Mouse (Mus musculus) neural tube, embryonic 13.5 days (tissue): Measurements from ENCODE around the gene Zfp39. TPM values are rescaled to one million over a fixed set of nuclear protein-coding genes. Genes with fewer than 3 reads are reported as not detected.
A peak's percentile ranks its signal among the peaks of the same experiment; 100 is the strongest.

Source experiments
- ATAC-seq: fragments of 200-750 bp; cut with Nextera tagmentation; 2 replicates; pipeline ENCODE4 v1.8.0; 2017; ENCODE audit warnings: low read depth, mild to moderate bottlenecking, moderate TSS enrichment, moderate library complexity
- H3K27ac ChIP-seq: fragments of 300-500 bp; sonication (generic); replicated peaks from 2 replicates; pipeline ENCODE4 v1.5.1; 2015; ENCODE audit warnings: moderate library complexity, mild to moderate bottlenecking, inconsistent platforms
- H3K27me3 ChIP-seq: fragments of 300-500 bp; sonication (generic); 2 replicates; pipeline ENCODE4 v1.6.1; 2015; ENCODE audit warnings: mild to moderate bottlenecking, inconsistent platforms
- H3K36me3 ChIP-seq: fragments of 300-500 bp; sonication (generic); 2 replicates; pipeline ENCODE4 v1.6.1; 2015; ENCODE audit warnings: mild to moderate bottlenecking, inconsistent platforms
- H3K4me1 ChIP-seq: fragments of 300-500 bp; sonication (generic); replicated peaks from 2 replicates; pipeline ENCODE4 v1.6.1; 2015; ENCODE audit warnings: inconsistent platforms
- H3K4me2 ChIP-seq: fragments of 300-500 bp; sonication (generic); 2 replicates; pipeline ENCODE4 v1.6.1; 2015; ENCODE audit warnings: inconsistent platforms, mild to moderate bottlenecking, moderate library complexity
- H3K4me3 ChIP-seq: fragments of 300-500 bp; sonication (generic); 2 replicates; pipeline ENCODE4 v1.5.1; 2015; ENCODE audit warnings: mild to moderate bottlenecking, inconsistent platforms
- H3K9ac ChIP-seq: fragments of 300-500 bp; sonication (generic); 2 replicates; pipeline ENCODE4 v1.6.1; 2015; ENCODE audit warnings: moderate library complexity, mild to moderate bottlenecking, inconsistent platforms
- H3K9me3 ChIP-seq: fragments of 300-500 bp; sonication (generic); 2 replicates; pipeline ENCODE4 v1.6.1; 2016; ENCODE audit warnings: inconsistent platforms
- WGBS: fragments of 180-500 bp; shearing (Covaris S2); methylation state at CpG from one replicate; pipeline ENCODE4 v1.1.7; 2015; 5-methylcytosine and 5-hydroxymethylcytosine counted together
- polyA plus RNA-seq: library from polyadenylated mRNA; unstranded; fragments of >200 nt; fragmentation: Nextera tagmentation; extraction: Ambion mirVana; gene quantifications from 2 replicates; pipeline ENCODE4 v1.2.1, GENCODE M21; 2015

Zfp39 gene
- polyA plus RNA-seq, 1 experiment from 2014 or later, result 6.3 TPM

- whole genome bisulfite sequencing, result 53% methylated on average over 14 of the region's 14 CpGs
Measured at GRCm38 (mm10) chr11:58916879-58917744, 13.1 kb upstream of the Zfp39 start.

GRCm38 (mm10) chr11:58914461-58915028, 10.5 kb upstream of the Zfp39 start:
- peak overlapping the region; percentile 61 for H3K9ac ChIP-seq
- no peaks in the 10 kb centered on the region for H3K9me3 ChIP-seq
- H3K4me1 ChIP-seq, result peaks cover 12% of the 10 kb centered on the region
- ATAC-seq, result no peak; the same call in 1 of the 2 replicates
- 0 out of 2 replicates have a peak overlapping the region, but pooled peaks have one; percentile 9 for H3K27ac ChIP-seq
- H3K36me3 ChIP-seq, result no peaks in the 10 kb centered on the region
- no peaks in the 10 kb centered on the region for H3K27me3 ChIP-seq
- WGBS, result 22% methylated on average over 17 of the region's 17 CpGs
- peak overlapping the region; percentile 56 for H3K4me2 ChIP-seq
- H3K4me3 ChIP-seq, result peak overlapping the region; percentile 32

More at GRCm38 (mm10) chr11:58916879-58917744, 13.1 kb upstream of the Zfp39 start:
- H3K9ac ChIP-seq, result no peak overlapping the region
- peaks cover 12% of the 10 kb centered on the region for H3K4me1 ChIP-seq
- H3K27me3 ChIP-seq, result no peaks in the 10 kb centered on the region
- no peak overlapping the region for H3K4me3 ChIP-seq
- no peaks in the 10 kb centered on the region for H3K9me3 ChIP-seq
- ATAC-seq, result no peak
- H3K4me2 ChIP-seq, result no peak overlapping the region
- H3K36me3 ChIP-seq, result no peaks in the 10 kb centered on the region
- no peak overlapping the region for H3K27ac ChIP-seq

- Histone ChIP-seq H3K9ac (peak overlapping the region; percentile 61; the same call in 1 of the 2 replicates), H3K27me3 (no peaks in the 10 kb centered on the region), H3K9me3 (no peaks in the 10 kb centered on the region), H3K4me2 (no peak overlapping the region; the same call in 1 of the 2 replicates), H3K36me3 (no peaks in the 10 kb centered on the region), H3K4me1 (peaks cover 12% of the 10 kb centered on the region), H3K27ac (no peak overlapping the region), H3K4me3 (no peak overlapping the region)
- WGBS, result 64% methylated on average over 1 of the region's 1 CpGs
- no peak for ATAC-seq
Measured at GRCm38 (mm10) chr11:58913776-58914175, 9.8 kb upstream of the Zfp39 start.

GRCm38 (mm10) chr11:58904838-58905237, 813 bp upstream of the Zfp39 start:
- Histone ChIP-seq H3K36me3 (peaks cover 22% of the 10 kb centered on the region), H3K4me2 (0 out of 2 replicates have a peak overlapping the region, but pooled peaks have one; percentile 87), H3K4me1 (peaks cover 23% of the 10 kb centered on the region), H3K27me3 (no peaks in the 10 kb centered on the region), H3K9ac (no peak overlapping the region), H3K9me3 (no peaks in the 10 kb centered on the region), H3K4me3 (no peak overlapping the region), H3K27ac (no peak overlapping the region)
- WGBS, result 49% methylated on average over 6 of the region's 6 CpGs
- ATAC-seq, result no peak

- Histone ChIP-seq H3K4me2 (peak overlapping the region; percentile 87), H3K27me3 (no peaks in the 10 kb centered on the region), H3K27ac (peak overlapping the region; percentile 84; the same call in 1 of the 2 replicates), H3K9me3 (no peaks in the 10 kb centered on the region), H3K36me3 (peaks cover 23% of the 10 kb centered on the region), H3K4me1 (peaks cover 24% of the 10 kb centered on the region), H3K9ac (peak overlapping the region; percentile 53; the same call in 1 of the 2 replicates), H3K4me3 (peak overlapping the region; percentile 63)
- ATAC-seq, result peak; percentile 21; the same call in 1 of the 2 replicates
- WGBS, result 5% methylated on average over 8 of the region's 8 CpGs
Measured at GRCm38 (mm10) chr11:58904410-58904718, 339 bp upstream of the Zfp39 start.

GRCm38 (mm10) chr11:58901080-58901479, 2.9 kb downstream of the Zfp39 start:
- no peaks in the 10 kb centered on the region for H3K9me3 ChIP-seq
- ATAC-seq, result no peak

GRCm38 (mm10) chr11:58897485-58897884, 6.5 kb downstream of the Zfp39 start:
- 81% methylated on average over 6 of the region's 6 CpGs for WGBS
- Histone ChIP-seq H3K27me3 (no peaks in the 10 kb centered on the region), H3K4me3 (no peak overlapping the region), H3K27ac (no peak overlapping the region), H3K9me3 (no peaks in the 10 kb centered on the region), H3K36me3 (peaks cover 71% of the 10 kb centered on the region), H3K9ac (no peak overlapping the region), H3K4me2 (no peak overlapping the region), H3K4me1 (peaks cover 22% of the 10 kb centered on the region)
- no peak for ATAC-seq

More at GRCm38 (mm10) chr11:58901080-58901479, 2.9 kb downstream of the Zfp39 start:
- H3K27me3 ChIP-seq, result no peaks in the 10 kb centered on the region
- 0 out of 2 replicates have a peak overlapping the region, but pooled peaks have one; percentile 17 for H3K9ac ChIP-seq
- peaks cover 47% of the 10 kb centered on the region for H3K36me3 ChIP-seq
- no peak overlapping the region for H3K4me3 ChIP-seq
- H3K4me2 ChIP-seq, result no peak overlapping the region
- no peak overlapping the region for H3K27ac ChIP-seq
- H3K4me1 ChIP-seq, result peaks cover 33% of the 10 kb centered on the region

- H3K4me3 ChIP-seq, result no peak overlapping the region
- H3K27me3 ChIP-seq, result no peaks in the 10 kb centered on the region
- H3K4me2 ChIP-seq, result no peak overlapping the region
- H3K9me3 ChIP-seq, result no peaks in the 10 kb centered on the region
- peaks cover 10% of the 10 kb centered on the region; the same call in 1 of the 2 replicates for H3K4me1 ChIP-seq
- 76% methylated on average over 6 of the region's 6 CpGs for WGBS
- H3K27ac ChIP-seq, result no peak overlapping the region
- ATAC-seq, result no peak
- H3K36me3 ChIP-seq, result peaks cover 77% of the 10 kb centered on the region
- no peak overlapping the region for H3K9ac ChIP-seq
Measured at GRCm38 (mm10) chr11:58894456-58894855, 9.6 kb downstream of the Zfp39 start.

GRCm38 (mm10) chr11:58890511-58890910, 13.5 kb downstream of the Zfp39 start:
- no peak overlapping the region for H3K9ac ChIP-seq
- peaks cover 63% of the 10 kb centered on the region for H3K36me3 ChIP-seq
- no peaks in the 10 kb centered on the region for H3K4me1 ChIP-seq
- H3K4me3 ChIP-seq, result no peak overlapping the region
- H3K27ac ChIP-seq, result no peak overlapping the region
- H3K4me2 ChIP-seq, result no peak overlapping the region
- no peak for ATAC-seq
- H3K27me3 ChIP-seq, result no peaks in the 10 kb centered on the region
- H3K9me3 ChIP-seq, result no peaks in the 10 kb centered on the region
- 92% methylated on average over 10 of the region's 10 CpGs for WGBS

- no peaks in the 10 kb centered on the region for H3K27me3 ChIP-seq
- H3K4me1 ChIP-seq, result no peaks in the 10 kb centered on the region
- 87% methylated on average over 8 of the region's 8 CpGs for WGBS
- H3K4me3 ChIP-seq, result no peak overlapping the region
- H3K9ac ChIP-seq, result no peak overlapping the region
- peaks cover 62% of the 10 kb centered on the region for H3K36me3 ChIP-seq
- H3K27ac ChIP-seq, result no peak overlapping the region
- H3K9me3 ChIP-seq, result no peaks in the 10 kb centered on the region
- H3K4me2 ChIP-seq, result no peak overlapping the region
- no peak for ATAC-seq
Measured at GRCm38 (mm10) chr11:58883756-58884155, 20.3 kb downstream of the Zfp39 start.

- no peaks in the 10 kb centered on the region for H3K9me3 ChIP-seq
- peaks cover 31% of the 10 kb centered on the region for H3K4me1 ChIP-seq
- H3K36me3 ChIP-seq, result peaks cover 34% of the 10 kb centered on the region
- no peak overlapping the region for H3K4me2 ChIP-seq
- WGBS, result 89% methylated on average over 4 of the region's 4 CpGs
- no peak for ATAC-seq
- H3K4me3 ChIP-seq, result no peak overlapping the region
- H3K27ac ChIP-seq, result no peak overlapping the region
- H3K9ac ChIP-seq, result no peak overlapping the region
- H3K27me3 ChIP-seq, result no peaks in the 10 kb centered on the region
Measured at GRCm38 (mm10) chr11:58870961-58871360, 33.1 kb downstream of the Zfp39 start.

GRCm38 (mm10) chr11:58867954-58868330, 36.1 kb downstream of the Zfp39 start:
- H3K4me2 ChIP-seq, result peak overlapping the region; percentile 82
- peak; percentile 41; the same call in 1 of the 2 replicates for ATAC-seq
- no peaks in the 10 kb centered on the region for H3K9me3 ChIP-seq
- WGBS, result 66% methylated on average over 6 of the region's 6 CpGs
- peak overlapping the region; percentile 93 for H3K27ac ChIP-seq
- H3K9ac ChIP-seq, result peak overlapping the region; percentile 90
- no peaks in the 10 kb centered on the region for H3K27me3 ChIP-seq
- H3K4me3 ChIP-seq, result peak overlapping the region; percentile 75
- H3K4me1 ChIP-seq, result peaks cover 31% of the 10 kb centered on the region
- H3K36me3 ChIP-seq, result peaks cover 25% of the 10 kb centered on the region
